Mouse (Mus musculus) liver (tissue): ENCODE results near the gene Sult1a1.
"Not testable (repeated sequence)": the region's sequence is repeated elsewhere in the genome, so short reads cannot be mapped to it uniquely, and the experiment has no call there.

Source experiments
- DNase-seq: peaks from one replicate; pipeline ENCODE4 v3.0.0-alpha.2; 2020; ENCODE audit warnings: mixed read lengths

Sult1a1 gene

DNA sequence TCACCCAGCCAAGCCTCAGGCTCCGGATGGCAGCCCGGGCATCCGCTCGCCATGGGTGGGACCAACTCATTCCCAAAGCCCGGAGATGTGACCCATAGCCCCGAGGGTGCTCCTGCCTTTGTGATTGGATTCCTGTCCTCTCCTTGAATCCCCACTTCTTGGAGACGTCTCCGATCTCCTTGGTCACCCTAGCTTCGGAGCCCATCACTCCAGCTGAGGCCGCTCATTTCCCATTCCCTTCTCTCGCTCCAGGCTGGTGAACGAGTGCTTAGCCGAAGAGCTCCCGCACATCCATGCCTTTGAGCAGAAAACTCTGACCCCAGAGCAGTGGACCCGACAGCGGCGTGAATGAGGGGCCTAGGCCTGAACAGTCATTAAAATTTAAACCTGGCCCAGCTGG is 20.1 kb upstream of the Sult1a1 start:
- DNase-seq = no peak

DNA sequence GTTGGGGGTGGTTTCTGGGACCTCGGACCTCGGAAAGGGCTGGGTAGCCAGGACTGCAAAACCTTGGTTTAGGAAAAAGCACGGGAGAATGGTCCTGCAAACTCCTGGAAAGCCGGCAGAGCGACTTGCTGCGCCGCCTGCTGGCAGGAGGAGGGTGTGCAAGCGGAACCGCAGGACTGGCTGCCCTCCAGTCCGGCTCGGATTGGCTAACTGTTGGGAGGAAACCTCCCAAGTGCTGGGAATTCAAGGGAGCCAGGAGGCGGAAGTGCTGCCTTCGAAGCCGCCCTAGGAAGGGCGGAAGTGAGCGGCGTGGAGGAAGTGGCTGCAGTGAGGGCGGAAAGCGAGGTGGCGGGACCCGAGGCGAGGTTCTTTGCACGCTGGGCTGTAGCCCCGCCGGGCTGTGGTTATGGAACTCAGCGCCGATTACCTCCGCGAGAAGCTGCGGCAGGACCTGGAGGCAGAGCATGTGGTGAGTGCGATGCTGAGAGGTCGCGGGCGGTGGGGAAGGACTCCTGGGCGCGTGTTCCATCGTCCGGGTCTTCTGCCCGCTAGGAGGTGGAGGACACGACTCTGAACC is 19.5 kb upstream of the Sult1a1 start, which contains the start of gene Slx1b:
Gene Slx1b (minus strand): TSS at position 154 of the 577 bp plus-strand sequence.
- DNase-seq = peak; percentile 95

DNA sequence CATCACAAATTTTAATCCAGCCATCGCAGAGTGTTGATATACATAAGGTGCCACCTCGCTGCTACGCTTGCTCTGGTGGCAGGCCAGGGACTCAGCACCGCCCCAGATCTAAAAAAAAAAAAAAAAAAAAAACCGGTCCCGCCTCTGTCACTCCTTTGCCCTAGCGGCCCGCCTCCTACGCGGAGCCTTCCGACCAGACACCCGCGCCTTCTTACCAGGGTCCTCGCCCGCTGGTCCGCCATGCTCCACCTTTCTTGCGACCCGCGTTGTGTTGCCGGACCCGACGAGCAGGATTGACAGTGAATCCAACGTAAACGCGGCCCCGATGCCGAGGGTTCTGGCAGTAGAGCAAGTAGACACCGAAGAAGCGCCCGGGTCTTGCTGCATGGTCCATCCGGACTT is 19.0 kb upstream of the Sult1a1 start, which contains the start of gene Bola2:
Gene Bola2 (plus strand): TSS at position 192 of the 402 bp plus-strand sequence.
- peak; percentile 84 for DNase-seq

DNA sequence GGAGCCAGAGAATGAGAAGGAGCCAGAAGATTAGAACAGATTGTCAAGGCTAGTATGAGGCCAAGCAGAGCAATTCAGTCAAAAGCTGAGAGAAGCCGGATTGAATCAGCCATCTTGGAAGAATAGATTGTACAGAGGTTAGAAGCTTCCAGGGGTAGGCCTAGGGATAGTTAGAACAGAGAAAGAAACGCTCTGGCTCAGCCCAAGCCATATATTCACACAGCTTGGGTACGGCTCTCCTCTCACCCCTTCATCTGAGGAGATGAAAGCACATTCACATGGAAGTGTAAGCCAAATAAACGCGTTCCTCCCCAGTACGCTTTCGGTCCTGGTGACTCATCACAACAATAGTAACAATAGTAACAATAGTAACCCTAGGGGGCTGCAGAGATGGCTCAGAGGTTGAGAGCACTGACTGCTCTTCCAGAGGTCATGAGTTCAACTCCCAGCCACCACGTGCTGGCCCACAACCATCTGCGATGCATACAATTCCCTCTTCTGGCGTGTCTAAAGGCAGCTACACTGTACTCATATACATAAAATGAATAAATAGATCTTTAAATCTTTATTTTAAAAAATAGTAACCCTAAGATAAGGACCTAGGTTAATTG is 18.3 kb upstream of the Sult1a1 start:
- no peak for DNase-seq

DNA sequence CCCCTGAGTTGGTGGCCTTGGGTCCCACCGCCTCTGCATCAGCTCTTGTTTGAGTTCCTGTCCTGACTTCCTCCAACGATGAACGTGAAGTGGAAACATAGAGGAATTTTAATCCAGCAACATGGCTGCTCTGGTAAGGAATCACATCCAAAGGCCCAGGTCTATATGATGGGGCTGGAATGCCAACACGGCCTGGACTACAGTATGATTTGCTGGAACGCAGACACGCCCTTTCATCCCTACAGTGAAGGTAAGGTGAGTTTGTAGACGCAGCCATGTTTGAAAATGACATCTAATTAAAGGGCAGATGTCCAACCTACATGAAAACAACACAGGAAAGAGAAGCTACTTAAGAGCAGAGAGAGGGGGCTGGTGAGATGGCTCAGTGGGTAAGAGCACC is 17.5 kb upstream of the Sult1a1 start:
- no peak for DNase-seq

DNA sequence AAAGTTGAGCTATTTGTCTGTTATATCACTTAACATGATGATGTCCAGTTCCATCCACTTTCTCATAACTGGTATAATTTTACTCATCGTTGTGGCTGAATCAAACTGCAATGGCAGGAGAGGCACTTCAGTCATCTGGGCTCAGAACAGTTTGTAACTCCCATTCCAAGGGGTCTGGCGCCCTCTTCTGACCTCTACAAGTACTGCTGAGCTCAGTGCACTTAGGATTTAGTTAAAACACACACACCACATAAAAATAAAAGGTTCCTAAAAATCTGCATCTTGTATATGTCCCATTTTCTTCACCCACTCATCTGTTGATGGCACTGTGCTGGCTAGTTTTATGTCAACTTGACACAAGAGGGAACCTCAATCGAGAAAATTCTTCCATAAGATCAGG is 17.0 kb upstream of the Sult1a1 start:
- DNase-seq = peak; percentile 82

DNA sequence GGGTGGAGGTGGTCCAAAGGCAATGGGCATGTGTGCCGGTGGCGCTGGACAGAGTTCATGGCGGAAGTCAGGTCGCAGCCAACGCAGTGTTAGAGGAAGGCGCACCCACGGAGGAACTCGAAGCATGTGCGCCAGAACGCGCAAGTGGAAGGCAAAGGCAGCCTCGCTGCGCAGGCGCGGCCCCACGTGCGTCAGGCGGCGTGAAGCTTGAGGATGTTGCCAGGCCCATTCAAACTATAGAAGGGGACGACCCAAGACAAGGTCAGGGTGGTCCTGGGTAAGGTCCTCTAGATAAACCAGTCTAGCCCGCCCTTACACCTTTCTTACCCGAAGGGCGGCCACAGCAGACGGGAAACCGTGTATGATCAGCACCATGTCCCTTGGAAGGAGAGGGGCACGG is 16.2 kb upstream of the Sult1a1 start:
- no peak for DNase-seq

DNA sequence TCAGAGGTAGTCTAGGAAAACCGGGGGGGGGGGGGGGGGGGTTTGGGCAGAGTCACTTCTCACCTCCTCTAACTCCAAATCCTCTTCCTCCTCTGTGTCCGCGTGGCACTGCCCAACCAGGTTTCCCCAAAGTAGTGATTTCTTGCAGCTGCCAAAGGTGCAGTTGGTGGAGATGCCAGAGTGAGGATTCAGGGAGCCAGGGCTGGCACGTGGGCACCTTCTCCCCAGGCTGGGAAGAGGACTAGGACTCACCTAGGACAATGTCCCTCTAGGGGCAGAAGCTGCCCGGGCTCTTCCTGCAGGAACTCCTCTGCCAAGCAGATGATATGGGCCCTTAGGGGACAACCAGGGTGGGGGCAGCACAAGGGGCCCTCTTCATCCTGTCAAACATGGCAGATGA is 15.4 kb upstream of the Sult1a1 start:
- DNase-seq = no peak

DNA sequence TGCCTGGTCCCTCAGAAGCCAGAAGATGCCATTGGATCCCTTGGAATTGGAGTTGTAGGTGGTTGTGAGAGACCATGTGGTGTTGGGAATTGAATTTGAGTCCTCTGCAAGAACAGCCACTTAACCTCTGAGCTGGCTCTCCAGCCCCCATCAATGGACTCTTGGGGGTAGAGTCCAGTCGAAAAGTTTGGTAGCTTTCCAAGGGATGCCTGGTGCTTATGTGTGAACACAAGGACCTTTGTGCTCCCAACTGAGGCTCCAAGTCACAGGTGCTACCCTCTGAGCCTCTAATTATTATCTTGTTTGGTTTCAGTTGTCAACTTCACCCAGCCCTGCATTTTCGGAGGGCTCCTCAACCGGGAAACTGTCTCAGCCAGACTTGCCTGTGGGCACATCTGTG is 14.5 kb upstream of the Sult1a1 start:
- no peak for DNase-seq

DNA sequence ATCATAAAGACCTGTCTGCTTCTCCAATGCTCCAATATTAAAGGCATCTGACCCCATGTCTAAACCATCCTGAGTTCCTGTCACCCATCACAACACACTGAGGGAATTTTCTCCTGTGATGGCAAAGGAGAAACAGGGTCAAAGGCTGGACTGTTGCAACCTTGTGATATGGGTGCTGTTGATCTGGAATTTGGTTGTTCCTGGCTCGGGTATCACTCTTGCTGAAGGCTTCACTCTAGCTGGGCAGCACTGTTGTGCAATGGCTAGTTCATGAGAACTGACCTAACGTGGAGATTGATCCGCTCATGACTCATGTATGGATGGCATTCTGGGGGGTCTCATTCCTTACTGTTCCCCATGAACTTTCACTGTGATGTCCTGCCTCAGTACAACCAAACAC is 12.8 kb upstream of the Sult1a1 start:
- no peak for DNase-seq

DNA sequence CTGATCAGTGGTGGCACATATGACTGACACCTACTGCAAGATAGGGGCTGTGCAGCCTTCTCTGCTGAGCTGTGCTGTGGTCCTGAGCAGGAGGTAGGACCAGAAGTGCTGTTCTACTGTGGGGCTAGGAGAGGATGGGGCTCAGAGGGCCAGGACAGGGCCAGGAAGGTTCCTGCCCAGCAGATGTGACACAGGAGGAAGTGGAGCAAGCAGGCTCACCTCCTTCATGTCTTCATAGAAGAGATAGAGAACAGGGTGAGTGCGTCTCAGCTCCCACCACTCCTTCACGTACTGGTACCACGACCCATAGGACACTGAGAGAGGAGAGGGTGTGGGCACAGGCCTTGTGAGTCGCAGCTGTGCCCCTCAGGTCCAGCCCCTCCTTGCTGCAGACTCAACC is 11.9 kb upstream of the Sult1a1 start:
- not testable (repeated sequence) for DNase-seq

DNA sequence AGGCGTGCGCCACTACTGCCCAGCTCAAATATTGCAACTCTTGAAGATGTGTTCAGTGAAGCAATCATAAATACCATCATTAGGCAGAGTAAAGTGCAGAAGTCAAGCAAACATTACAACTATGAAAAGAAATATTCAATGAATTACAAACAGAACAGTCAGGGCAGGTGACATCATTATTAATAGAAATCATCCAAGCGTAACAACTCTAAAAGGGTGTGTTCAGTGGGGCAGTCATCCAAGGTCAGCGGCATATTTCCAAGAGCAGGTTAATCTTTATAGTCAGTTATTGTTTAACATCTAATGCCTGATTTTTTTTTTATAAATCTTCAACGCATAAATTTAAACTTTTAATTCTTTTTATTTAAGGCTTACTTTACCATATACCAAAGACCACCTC is 5.0 kb upstream of the Sult1a1 start:
- no peak for DNase-seq

DNA sequence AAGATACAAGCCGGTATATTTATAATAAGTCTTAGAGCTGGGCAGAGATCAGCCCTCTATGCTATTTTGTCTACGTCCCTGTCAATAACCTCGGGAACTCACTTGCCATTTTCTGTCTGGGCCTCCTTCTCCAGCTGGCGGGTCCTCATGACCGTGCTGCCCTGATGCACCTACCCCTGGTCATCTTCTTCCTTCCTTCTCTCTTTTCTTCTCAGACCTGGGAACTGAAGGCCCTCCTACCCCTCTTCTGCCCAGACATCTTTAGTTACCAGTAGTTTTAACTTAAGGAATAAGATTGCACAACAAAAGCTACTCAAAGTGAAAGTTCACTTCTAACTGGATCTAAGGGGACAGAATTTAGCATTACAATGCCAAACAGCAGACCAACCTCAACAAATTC is 3.5 kb upstream of the Sult1a1 start:
- DNase-seq = no peak

DNA sequence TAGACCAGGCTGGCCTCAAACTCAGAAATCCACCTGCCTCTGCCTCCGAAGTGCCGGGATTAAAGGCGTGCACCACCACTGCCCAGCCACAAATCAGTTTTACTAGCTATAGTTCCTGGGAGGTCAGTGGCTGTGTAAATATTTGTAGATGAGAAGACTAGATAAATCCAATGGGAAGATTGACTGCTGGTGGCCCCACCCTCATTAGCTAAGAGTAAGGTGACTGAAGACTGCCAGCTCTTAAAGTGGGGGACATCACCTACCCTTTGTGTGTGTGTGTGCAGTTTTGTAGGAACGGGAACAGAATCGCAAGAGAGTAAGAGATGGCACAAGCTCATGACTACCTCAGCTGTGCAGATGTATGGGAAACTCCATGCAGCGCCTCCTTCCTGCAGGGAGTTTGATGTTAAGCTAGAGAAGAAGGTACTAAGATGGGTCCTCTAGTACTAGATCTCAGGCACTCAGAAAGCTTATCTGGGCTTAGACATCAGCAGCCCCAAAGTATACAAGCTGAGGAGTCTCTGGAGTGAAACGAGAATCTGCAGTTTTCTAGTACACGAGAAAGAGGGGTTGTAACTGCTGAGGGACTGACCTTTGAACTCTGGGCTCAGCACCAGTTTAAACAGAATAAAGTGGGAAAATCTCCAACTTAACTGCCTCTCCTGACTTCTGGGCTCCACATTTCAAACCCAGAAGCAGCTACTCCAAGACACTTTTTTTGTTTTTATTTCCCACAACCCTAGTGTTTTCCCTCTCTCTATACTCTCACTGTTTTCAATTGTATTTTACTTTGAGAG is 2.5 kb upstream of the Sult1a1 start:
- no peak for DNase-seq

DNA sequence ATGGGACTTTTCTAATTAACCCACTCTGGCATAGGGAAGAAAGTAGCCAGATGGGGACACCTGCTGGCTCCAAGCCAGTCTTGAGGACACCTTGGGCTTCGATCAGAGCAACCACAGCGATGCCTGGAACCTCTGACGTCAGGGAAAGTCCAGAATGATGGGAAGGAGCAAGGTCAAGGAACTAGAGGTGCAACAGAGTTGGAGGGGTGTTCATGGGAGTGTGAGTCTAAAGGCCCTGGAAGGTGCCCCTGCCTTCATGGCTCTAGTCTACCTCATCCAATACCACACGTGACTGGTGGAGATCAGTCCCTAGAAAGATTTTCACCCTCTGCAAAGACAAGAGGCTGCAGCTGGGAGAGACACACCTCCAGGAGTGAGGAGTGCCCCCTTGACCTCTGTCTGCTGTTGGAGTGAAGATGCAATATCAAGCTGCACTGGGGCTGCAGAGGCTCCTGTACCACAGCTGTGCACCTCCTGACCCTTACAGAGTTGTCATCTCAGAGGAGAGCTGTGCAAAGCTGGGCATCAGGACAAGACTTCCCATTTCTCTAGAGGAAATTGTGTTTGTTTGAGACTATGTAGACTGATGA is 494 bp upstream of the Sult1a1 start:
- DNase-seq = no peak

DNA sequence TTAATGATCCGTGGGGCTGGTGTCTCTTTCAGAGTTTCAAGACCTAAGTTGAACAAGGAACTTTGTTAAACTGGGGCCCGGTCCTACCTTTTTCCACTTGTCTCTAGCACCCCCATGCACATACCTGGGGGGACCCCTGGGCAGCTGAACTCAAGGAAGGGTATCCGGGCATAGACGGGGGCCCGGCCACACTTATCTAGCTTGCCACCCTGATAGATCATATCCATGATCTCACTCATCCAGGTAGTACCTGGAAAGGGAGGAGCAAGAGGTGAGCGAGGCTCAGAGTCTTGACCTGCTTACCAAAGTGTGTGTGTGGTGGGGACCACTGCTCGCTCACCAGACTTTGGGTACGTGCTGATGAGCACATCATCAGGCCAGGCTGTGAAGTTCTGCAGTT is 1.1 kb downstream of the Sult1a1 start:
- no peak for DNase-seq

DNA sequence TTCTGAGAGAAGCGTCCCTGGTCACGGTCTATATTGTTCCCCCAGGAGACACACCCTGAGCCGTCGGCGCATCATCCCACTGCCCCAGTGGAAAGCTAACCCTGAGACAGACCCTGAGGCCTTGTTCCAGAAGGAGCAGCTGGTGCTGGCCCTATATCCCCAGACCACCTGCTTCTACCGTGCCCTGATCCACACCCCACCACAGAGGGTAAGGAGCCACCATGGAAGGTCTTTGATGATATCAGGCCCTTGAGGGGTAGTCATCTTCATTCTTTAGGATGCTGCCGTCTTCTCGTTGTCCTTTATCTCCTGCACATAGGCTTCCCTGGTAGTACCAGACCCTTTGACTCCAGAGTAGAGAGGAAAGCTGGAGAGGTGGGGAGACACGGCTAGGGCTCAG is 4.1 kb downstream of the Sult1a1 start:
- DNase-seq = no peak

DNA sequence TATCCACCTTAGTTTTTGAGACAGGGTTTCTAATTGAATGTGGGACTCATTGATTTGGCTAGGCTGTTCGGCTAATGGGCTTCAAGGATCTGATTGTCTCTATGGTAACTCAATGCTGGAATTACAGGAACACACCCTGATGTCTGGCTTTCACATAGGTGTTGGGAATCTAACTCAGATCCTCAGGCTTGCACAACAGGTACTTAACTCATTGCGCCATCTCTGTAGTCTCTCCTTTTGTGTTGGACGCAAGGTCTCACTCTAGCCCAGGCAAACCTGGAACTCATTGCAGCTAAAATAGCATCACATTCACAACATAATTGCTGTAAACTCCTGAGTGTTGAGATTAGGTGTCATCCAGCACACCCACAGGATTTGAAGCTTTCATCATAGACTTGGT is 6.1 kb downstream of the Sult1a1 start:
- DNase-seq = no peak

DNA sequence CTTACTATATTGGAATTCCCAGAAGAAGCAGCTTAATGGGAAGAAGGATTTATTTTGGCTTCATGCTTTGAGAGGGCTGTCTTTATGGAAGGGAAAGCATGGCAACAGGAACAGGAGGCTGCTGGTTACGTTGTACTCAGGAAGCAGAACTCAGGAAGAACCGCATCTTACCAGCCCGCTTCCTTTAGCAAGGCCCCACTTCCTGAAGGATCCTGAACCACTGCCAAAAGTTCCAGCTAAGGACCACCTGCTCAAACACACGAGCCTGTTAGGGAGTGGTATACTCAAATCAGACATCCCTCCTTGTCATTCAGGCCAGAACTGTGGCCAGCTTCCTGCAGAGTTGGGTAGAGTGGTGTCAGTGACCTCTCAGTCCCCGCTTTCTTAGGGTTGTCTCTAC is 7.8 kb downstream of the Sult1a1 start:
- DNase-seq = no peak

DNA sequence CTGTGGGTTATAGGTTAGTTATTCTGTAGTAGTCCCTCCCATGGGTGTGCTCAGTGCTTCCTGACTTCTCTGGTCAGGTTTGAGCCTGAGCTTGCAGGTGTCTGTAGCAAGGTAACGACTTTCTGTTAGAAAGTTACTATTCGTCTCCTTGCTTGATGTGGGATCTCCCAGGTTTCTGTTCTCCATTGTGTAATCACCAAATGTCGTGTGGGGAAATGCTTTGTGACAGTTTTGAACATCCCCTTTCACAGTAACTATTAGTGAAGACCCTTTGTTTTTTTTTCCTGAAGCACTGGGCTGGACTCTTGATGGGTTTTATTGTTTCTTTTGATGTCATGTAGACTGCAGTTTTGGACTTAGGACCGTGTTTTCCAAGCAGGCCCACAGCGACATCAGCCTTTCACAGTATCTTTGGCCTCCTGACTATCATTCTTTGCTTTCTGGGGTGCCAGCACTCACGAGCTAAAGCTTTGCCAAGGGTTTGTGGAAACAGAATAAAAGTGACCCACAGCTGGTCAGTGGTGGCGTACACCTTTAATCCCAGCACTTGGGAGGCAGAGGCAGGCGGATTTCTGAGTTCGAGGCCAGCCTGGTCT is 8.6 kb downstream of the Sult1a1 start:
- DNase-seq = no peak

DNA sequence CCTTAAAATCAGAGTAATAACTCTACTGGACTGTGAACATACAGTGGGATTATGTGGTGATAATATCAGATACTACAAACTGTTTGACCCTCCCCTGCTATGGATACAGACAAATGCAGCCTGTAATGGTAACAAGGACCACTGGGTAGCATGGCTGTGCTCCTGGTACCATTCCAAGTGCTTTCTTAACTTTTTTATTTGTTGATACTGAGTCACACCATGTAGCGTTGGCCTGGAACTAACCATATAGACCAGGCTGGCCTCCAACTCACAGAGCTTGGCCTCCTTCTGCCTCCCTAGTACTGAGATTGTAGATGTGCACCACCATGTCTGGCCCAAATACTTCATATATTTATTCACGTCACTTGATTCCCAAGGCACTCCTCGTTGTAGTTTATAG is 11.0 kb downstream of the Sult1a1 start:
- no peak for DNase-seq

DNA sequence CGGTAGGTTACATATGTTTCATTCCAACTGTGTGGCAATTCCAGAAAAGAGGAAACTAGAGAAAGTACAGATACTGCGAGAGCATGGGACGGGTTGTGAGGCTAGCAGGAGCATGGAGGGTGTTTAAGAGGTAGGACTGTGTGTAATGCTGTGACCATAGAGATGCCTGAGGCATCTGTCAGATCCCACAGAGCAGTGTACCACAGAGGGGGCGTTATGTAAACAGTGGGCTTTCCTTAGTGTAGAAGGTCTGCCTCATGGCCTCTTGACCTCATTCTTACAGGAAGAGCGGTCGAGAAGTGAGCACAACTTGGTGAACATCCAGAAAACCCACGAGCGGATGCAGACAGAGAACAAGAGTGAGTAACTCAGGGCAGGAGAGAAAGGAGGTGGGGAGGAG is 12.6 kb downstream of the Sult1a1 start:
- no peak for DNase-seq

DNA sequence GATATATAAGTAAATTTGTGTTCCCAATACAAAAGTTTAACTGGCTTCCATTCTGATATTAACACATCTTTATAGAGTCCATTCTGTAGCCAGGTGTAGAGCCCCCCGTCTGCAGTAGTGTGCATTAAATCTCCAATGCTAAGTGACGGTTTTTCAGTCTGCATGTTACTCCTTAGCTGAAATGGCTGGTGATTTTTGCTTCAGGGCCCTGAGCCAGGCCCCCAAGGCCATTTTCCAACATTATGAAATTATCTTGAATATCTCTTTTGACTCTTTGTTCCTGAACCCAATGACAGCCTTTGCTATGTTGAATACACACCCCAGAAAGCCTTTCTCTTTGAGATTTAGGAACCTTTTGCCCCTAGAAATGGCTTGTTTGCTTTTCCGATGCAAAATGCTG is 16.5 kb downstream of the Sult1a1 start:
- DNase-seq = no peak

DNA sequence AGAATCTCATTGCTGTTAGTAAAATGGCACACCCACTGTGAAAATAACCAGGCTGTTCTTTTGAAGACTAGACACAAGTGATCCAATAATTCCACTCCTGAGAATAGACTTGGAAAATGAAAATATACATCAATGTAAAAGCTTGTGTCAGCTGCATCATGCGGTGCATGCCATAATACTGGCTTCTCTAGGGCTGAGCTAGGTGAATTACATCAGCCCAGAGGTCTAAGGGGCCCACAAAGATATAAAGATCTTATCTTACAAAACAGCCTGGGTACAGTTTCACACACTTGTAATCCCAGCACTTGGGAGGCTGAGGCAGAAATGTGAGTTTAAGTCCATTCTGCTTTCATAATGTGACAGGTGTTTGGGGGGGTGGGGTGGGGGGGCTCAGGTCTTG is 18.7 kb downstream of the Sult1a1 start:
- no peak for DNase-seq
